Mouse (Mus musculus) forebrain, embryonic 10.5 days (tissue): ENCODE data around the gene Tdrd7. TPM values are rescaled to one million over a fixed set of nuclear protein-coding genes. Genes with fewer than 3 reads are reported as not detected.

ENCODE experiments used
- DNase-seq: peaks from one replicate; pipeline ENCODE4 v3.0.0-alpha.2; 2017; ENCODE audit warnings: low spot score; ENCODE audit errors: extremely low spot score
- H3K27ac ChIP-seq: fragments of 300-500 bp; sonication (generic); 2 replicates; pipeline ENCODE4 v1.5.1; 2016; ENCODE audit warnings: mild to moderate bottlenecking
- H3K27me3 ChIP-seq: fragments of 300-500 bp; sonication (generic); 2 replicates; pipeline ENCODE4 v1.6.1; 2016; ENCODE audit warnings: mild to moderate bottlenecking; ENCODE audit not compliant: poor library complexity, severe bottlenecking
- H3K36me3 ChIP-seq: fragments of 300-500 bp; sonication (generic); replicated peaks from 2 replicates; pipeline ENCODE4 v1.6.1; 2016; ENCODE audit warnings: mild to moderate bottlenecking, moderate library complexity
- H3K4me1 ChIP-seq: fragments of 300-500 bp; sonication (generic); 2 replicates; pipeline ENCODE4 v1.6.1; 2016
- H3K4me3 ChIP-seq: fragments of 300-500 bp; sonication (generic); 2 replicates; pipeline ENCODE4 v1.5.1; 2016; ENCODE audit warnings: mild to moderate bottlenecking, moderate library complexity
- H3K9me3 ChIP-seq: fragments of 300-500 bp; sonication (generic); 2 replicates; pipeline ENCODE4 v1.6.1; 2016; ENCODE audit warnings: mild to moderate bottlenecking, moderate library complexity
- WGBS: fragments of 180-500 bp; shearing (Covaris S2); methylation state at CpG from one replicate; pipeline ENCODE4 v1.1.7; 2016; 5-methylcytosine and 5-hydroxymethylcytosine counted together
- polyA plus RNA-seq: library from polyadenylated mRNA; unstranded; fragments of >200 nt; fragmentation: Nextera tagmentation; extraction: Ambion mirVana; gene quantifications from 2 replicates; pipeline ENCODE4 v1.2.1, GENCODE M21; 2016

Tdrd7 gene
- polyA plus RNA-seq, 1 experiment from 2014 or later, result 9.1 TPM

- peaks cover 22% of the 10 kb centered on the region for H3K4me1 ChIP-seq
- H3K36me3 ChIP-seq, result no peaks in the 10 kb centered on the region
- WGBS, result 90% methylated on average over 4 of the region's 4 CpGs
- no peak overlapping the region for H3K4me3 ChIP-seq
- no peaks in the 10 kb centered on the region for H3K9me3 ChIP-seq
- DNase-seq, result no peak
- H3K27me3 ChIP-seq, result no peaks in the 10 kb centered on the region
- no peak overlapping the region for H3K27ac ChIP-seq
Observed at GRCm38 (mm10) chr4:46063841-46064240, 98.7 kb downstream of the Tdrd7 start.

DNA sequence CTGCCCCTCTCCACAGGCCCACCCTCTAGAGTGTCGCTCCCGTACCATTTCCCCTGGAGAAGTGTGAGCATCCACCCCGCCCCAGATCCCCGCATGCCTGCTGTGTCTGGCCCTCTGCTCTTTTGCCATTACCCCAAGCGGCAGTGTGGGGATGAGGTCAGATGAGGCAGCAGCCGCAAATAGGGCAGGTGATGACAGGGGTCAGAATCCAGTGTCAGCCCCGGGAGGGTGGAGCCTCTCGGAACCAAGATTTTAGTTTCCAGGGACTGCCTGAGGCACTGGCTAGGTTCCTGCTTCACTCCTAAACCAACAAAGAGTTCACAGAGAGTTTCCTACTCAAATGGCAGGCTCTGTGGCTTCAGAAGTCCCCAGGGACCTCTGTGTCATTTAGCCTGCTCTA, 99.1 kb downstream of the Tdrd7 start:
- Histone ChIP-seq H3K9me3 (no peaks in the 10 kb centered on the region), H3K27ac (no peak overlapping the region), H3K36me3 (no peaks in the 10 kb centered on the region), H3K4me1 (peaks cover 22% of the 10 kb centered on the region), H3K27me3 (no peaks in the 10 kb centered on the region), H3K4me3 (no peak overlapping the region)
- 58% methylated on average over 8 of the region's 8 CpGs for WGBS
- DNase-seq, result no peak

GRCm38 (mm10) chr4:46064961-46065360, 99.8 kb downstream of the Tdrd7 start:
- Histone ChIP-seq H3K36me3 (no peaks in the 10 kb centered on the region), H3K27ac (no peak overlapping the region), H3K4me3 (no peak overlapping the region), H3K27me3 (no peaks in the 10 kb centered on the region), H3K4me1 (peaks cover 24% of the 10 kb centered on the region), H3K9me3 (no peaks in the 10 kb centered on the region)
- 72% methylated on average over 3 of the region's 3 CpGs for WGBS
- no peak for DNase-seq

DNA sequence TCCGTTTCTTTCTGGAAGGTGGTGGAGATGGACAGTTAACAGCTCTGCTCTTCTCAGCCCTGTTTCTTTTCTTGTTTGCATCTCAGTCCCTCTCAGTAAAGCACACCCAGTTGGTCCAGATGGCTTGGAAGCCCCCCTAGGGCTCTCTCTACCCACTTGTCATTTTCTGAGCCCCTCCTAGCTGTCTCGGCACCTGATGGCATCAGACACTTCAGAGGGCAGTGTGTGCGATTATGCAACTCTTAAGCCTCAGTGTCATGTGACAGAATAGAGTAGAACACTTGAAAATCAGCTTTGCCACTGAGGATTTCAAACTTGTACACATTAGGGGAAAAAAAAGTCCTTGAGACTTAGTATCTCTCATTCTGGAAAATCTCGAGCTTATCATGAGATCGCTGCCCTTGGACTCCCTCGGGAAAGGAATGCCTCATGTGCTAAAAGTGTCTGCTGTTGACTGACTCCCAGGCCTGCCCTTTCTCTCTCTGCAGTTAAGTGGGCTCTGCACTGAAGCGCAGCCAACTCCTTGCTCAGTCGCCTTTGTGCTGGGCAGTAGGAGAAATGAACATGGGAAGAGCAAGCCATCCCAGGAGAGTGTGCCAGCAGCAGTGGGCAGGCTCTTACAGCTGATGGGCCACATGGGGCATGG, 100.7 kb downstream of the Tdrd7 start:
- H3K27me3 ChIP-seq, result no peaks in the 10 kb centered on the region
- no peaks in the 10 kb centered on the region for H3K36me3 ChIP-seq
- no peaks in the 10 kb centered on the region for H3K9me3 ChIP-seq
- WGBS, result 84% methylated on average over 8 of the region's 8 CpGs
- no peak for DNase-seq
- no peak overlapping the region for H3K4me3 ChIP-seq
- H3K4me1 ChIP-seq, result peaks cover 29% of the 10 kb centered on the region
- no peak overlapping the region for H3K27ac ChIP-seq

GRCm38 (mm10) chr4:46068060-46068459, 102.9 kb downstream of the Tdrd7 start:
- DNase-seq, result no peak
- Histone ChIP-seq H3K9me3 (no peaks in the 10 kb centered on the region), H3K4me1 (peaks cover 25% of the 10 kb centered on the region), H3K4me3 (no peak overlapping the region), H3K27me3 (no peaks in the 10 kb centered on the region), H3K36me3 (no peaks in the 10 kb centered on the region), H3K27ac (no peak overlapping the region)
- 95% methylated on average over 3 of the region's 3 CpGs for WGBS

DNA sequence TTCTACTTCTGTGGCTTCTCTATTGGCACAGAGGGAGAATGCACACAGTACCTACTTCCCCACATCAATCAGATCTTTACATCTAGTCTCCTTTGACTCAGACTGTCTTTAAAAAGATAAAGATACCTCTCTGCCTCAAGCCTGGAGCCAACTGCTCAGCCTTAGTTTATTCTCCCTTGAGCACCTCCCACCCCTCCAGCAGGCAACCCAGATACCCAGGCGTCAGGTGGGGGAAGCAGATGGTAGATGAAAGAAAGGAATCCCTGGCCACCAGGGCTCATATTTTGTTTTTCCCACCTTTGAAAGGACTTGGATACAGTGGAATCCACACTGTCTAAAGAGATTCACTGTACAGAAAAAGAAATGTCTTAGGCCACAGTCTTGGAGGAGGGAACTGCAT, 103.4 kb downstream of the Tdrd7 start:
- no peak overlapping the region for H3K27ac ChIP-seq
- no peak for DNase-seq
- H3K27me3 ChIP-seq, result no peaks in the 10 kb centered on the region
- WGBS, result 62% methylated on average over 1 of the region's 1 CpGs
- peaks cover 25% of the 10 kb centered on the region for H3K4me1 ChIP-seq
- no peaks in the 10 kb centered on the region for H3K36me3 ChIP-seq
- no peak overlapping the region for H3K4me3 ChIP-seq
- H3K9me3 ChIP-seq, result no peaks in the 10 kb centered on the region

DNA sequence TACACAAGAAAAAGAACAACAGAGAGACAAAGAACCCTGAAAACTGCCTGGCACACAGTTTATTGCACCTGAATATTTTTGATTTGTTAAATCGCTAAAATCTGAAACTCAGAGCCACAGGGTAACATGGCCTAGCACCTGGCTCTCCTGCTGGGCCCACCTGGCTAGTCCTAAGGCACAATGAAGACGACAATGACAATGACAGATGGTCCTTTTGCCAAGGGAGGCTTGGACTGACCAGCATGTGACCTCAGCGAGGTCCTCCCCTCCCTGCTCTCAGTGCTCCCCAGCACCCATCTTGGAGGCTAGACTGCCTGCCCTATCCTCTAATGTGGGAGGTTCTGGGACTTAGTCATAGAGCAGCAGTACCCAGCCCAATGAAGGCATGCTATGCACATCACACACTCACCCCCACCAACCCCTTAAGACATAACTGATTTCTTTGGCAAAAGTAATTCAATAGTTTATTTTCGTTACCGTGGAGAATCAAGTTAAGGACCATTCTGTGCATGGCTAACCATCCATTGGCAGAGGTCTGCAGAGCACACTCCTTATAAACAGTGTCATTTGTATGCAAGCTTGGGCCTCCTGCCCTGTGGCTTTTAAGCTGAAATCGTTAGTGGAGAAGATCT, 104.8 kb downstream of the Tdrd7 start:
- Histone ChIP-seq H3K27ac (no peak overlapping the region), H3K36me3 (no peaks in the 10 kb centered on the region), H3K27me3 (no peaks in the 10 kb centered on the region), H3K9me3 (no peaks in the 10 kb centered on the region), H3K4me3 (no peak overlapping the region), H3K4me1 (peaks cover 15% of the 10 kb centered on the region)
- no peak for DNase-seq
- WGBS, result 78% methylated on average over 6 of the region's 6 CpGs

- no peaks in the 10 kb centered on the region for H3K27me3 ChIP-seq
- peaks cover 7% of the 10 kb centered on the region; the same call in 1 of the 2 replicates for H3K4me1 ChIP-seq
- H3K4me3 ChIP-seq, result no peak overlapping the region
- no peaks in the 10 kb centered on the region for H3K36me3 ChIP-seq
- 94% methylated on average over 6 of the region's 6 CpGs for WGBS
- H3K27ac ChIP-seq, result no peak overlapping the region
- DNase-seq, result no peak
- H3K9me3 ChIP-seq, result no peaks in the 10 kb centered on the region
Observed at GRCm38 (mm10) chr4:46072631-46073030, 107.5 kb downstream of the Tdrd7 start.

DNA sequence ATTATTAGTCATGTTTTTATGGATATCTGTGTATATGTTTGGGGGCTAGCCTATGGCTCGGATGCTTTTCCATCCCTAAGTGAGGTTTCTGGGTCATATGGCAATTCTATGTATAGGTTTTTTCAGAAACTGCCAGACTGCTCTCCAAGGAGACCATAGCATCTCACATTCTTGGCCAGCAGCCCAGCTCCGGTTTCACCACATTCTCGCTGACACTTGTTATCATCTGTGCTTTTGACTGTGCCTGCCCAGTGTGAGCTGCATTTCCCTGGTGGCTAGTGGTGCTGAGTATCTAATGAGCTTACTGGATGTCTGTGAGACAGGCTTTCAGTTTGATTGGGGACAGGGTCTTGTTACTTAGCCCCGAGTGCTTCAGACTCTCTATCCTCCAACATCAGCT, 108.6 kb downstream of the Tdrd7 start:
- no peak for DNase-seq
- no peak overlapping the region for H3K4me3 ChIP-seq
- 87% methylated on average over 4 of the region's 4 CpGs for WGBS
- no peaks in the 10 kb centered on the region for H3K36me3 ChIP-seq
- H3K27ac ChIP-seq, result no peak overlapping the region
- peaks cover 7% of the 10 kb centered on the region; the same call in 1 of the 2 replicates for H3K4me1 ChIP-seq
- H3K27me3 ChIP-seq, result no peaks in the 10 kb centered on the region
- H3K9me3 ChIP-seq, result no peaks in the 10 kb centered on the region

DNA sequence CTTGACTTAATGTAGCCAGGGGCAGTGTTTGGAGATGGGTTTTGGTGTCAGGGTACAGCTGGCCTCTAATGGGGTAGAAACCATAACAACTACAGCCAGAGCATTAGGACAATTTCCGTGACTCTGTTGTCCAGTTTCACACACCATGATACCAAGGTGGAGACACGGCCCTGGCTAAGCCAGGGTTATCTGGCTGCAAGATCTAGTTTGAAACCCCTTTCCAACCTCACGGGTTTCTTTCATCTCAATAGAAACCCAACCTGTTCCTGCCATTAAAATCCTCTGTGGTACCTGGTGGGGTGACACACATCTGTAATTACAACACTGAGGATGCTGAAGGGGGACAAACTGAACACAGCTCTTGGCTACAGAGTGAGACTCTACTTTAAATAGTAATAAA, 110.5 kb downstream of the Tdrd7 start:
- Histone ChIP-seq H3K27me3 (no peaks in the 10 kb centered on the region), H3K27ac (no peak overlapping the region), H3K9me3 (no peaks in the 10 kb centered on the region), H3K4me1 (no peaks in the 10 kb centered on the region), H3K36me3 (no peaks in the 10 kb centered on the region), H3K4me3 (no peak overlapping the region)
- DNase-seq, result no peak
- 89% methylated on average over 3 of the region's 3 CpGs for WGBS

DNA sequence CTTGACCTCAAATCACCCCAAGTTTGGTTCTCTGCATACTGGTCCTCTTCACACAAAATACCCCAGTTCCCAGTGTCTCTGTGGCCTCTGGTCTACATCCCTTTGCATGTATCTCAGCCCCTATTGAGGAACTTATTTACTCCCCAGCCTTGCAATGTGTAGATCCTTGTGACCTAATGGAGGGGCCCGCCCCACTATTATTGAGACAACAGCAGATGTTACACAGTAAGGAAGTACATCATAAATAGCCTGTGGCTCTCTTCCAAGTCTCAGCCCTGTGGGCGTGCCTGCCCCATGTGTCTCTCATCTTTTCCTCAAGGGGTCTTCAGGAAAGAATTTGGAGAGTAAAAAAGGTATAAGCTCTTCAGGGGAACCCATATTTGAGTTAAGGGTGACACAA, 111.8 kb downstream of the Tdrd7 start:
- Histone ChIP-seq H3K27me3 (no peaks in the 10 kb centered on the region), H3K36me3 (no peaks in the 10 kb centered on the region), H3K27ac (no peak overlapping the region), H3K4me3 (no peak overlapping the region), H3K9me3 (no peaks in the 10 kb centered on the region), H3K4me1 (no peaks in the 10 kb centered on the region)
- no peak for DNase-seq
- WGBS, result 78% methylated on average over 2 of the region's 2 CpGs

DNA sequence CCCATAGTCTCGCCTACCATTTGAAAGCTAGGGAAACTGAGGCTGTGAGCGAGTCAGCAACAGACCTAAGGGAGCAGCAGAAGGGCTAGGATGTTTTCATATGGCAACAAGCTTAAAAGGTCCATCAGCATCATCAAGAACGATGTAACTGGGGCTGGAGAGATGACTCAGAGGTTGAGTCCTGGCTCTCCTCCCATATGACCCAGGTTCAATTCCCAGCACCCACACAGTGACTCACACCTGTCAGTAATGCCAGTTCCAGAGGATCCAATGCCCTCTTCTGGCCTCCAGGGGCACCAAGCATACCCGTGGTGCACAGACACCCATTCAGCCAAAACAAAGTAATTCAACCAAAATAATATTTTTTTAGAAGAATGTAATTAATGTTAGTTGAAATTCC, 115.1 kb downstream of the Tdrd7 start:
- no peak overlapping the region for H3K27ac ChIP-seq
- peaks cover 10% of the 10 kb centered on the region; the same call in 1 of the 2 replicates for H3K4me1 ChIP-seq
- H3K9me3 ChIP-seq, result no peaks in the 10 kb centered on the region
- no peaks in the 10 kb centered on the region for H3K27me3 ChIP-seq
- no peak overlapping the region for H3K4me3 ChIP-seq
- DNase-seq, result no peak
- 87% methylated on average over 4 of the region's 4 CpGs for WGBS
- H3K36me3 ChIP-seq, result no peaks in the 10 kb centered on the region

- H3K27ac ChIP-seq, result no peak overlapping the region
- peaks cover 11% of the 10 kb centered on the region; the same call in 1 of the 2 replicates for H3K4me1 ChIP-seq
- no peak for DNase-seq
- no peaks in the 10 kb centered on the region for H3K9me3 ChIP-seq
- no peaks in the 10 kb centered on the region for H3K36me3 ChIP-seq
- WGBS, result 82% methylated on average over 11 of the region's 11 CpGs
- no peaks in the 10 kb centered on the region for H3K27me3 ChIP-seq
- H3K4me3 ChIP-seq, result no peak overlapping the region
Observed at GRCm38 (mm10) chr4:46082555-46082954, 117.4 kb downstream of the Tdrd7 start.
